Mouse (Mus musculus) spleen, adult 2 months (tissue): ENCODE measurements around the gene Gm42878. TPM values are rescaled to one million over a fixed set of nuclear protein-coding genes. Genes with fewer than 3 reads are reported as not detected.

Experiments
- DNase-seq, 2 experiments: peaks; one replicate each; pipeline versions ENCODE4 v3.0.0 to v3.0.0-alpha.2; 2012 to 2021; ENCODE audit warnings: low spot score in 2 of 2, low read depth in 1 of 2
- H3K27ac ChIP-seq: fragments of 200-500 bp; 2 replicates; pipeline ENCODE4 v1.5.1; 2012; ENCODE audit warnings: low read length, inconsistent platforms; ENCODE audit not compliant: insufficient read depth
- H3K27me3 ChIP-seq: fragments of 200-500 bp; 2 replicates; pipeline ENCODE4 v1.6.1; 2012; ENCODE audit warnings: mild to moderate bottlenecking, moderate library complexity, low read length, inconsistent platforms; ENCODE audit not compliant: control insufficient read depth, insufficient read depth
- H3K36me3 ChIP-seq: fragments of 200-500 bp; 2 replicates; pipeline ENCODE4 v1.6.1; 2012; ENCODE audit warnings: mild to moderate bottlenecking, low read length, inconsistent platforms; ENCODE audit not compliant: control insufficient read depth, insufficient read depth
- H3K4me1 ChIP-seq: fragments of 200-500 bp; 2 replicates; pipeline ENCODE4 v1.6.1; 2011; ENCODE audit warnings: inconsistent platforms; ENCODE audit not compliant: control insufficient read depth, insufficient read depth, insufficient read length
- H3K4me3 ChIP-seq: fragments of 200-500 bp; 2 replicates; pipeline ENCODE4 v1.5.1; 2011; ENCODE audit warnings: mild to moderate bottlenecking, inconsistent platforms; ENCODE audit not compliant: insufficient read depth, insufficient read length; ENCODE audit errors: extremely low read depth
- CTCF ChIP-seq: fragments of 200-500 bp; IDR thresholded peaks from 2 replicates; pipeline ENCODE4 v1.5.1; 2011; ENCODE audit warnings: mild to moderate bottlenecking, inconsistent platforms; ENCODE audit not compliant: insufficient read depth, insufficient read length, insufficient replicate concordance; ENCODE audit errors: extremely low read depth
- POLR2A ChIP-seq: fragments of 200-500 bp; IDR thresholded peaks from 2 replicates; pipeline ENCODE4 v1.6.1; 2011; ENCODE audit warnings: low read depth, low read length, inconsistent platforms
- WGBS: fragments of 180-500 bp; shearing (Covaris S2); methylation state at CpG from one replicate; pipeline ENCODE4 v1.1.7; 2018; 5-methylcytosine and 5-hydroxymethylcytosine counted together
- polyA plus RNA-seq: library from polyadenylated mRNA; depleted of rRNA; stranded (reverse); fragments of >200 nt; gene quantifications from 2 replicates; pipeline ENCODE4 v1.2.3, GENCODE M21; 2012; rRNA removed

The Gm42878 gene
- polyA plus RNA-seq, result 0.19 TPM in 1 of 2 replicates, not detected in the other

- H3K27ac ChIP-seq, result peak within 1 kb of the TSS; percentile 91
- TF ChIP-seq CTCF, result no peak
- TF ChIP-seq POLR2A, result no peak
- 1% methylated on average over 59 of the region's 97 CpGs for WGBS
- peak within 1 kb of the TSS; percentile 81 for H3K4me3 ChIP-seq
- H3K4me1 ChIP-seq, result peaks cover 2% of the 10 kb centered on the region; the same call in 1 of the 2 replicates
- no peaks in the 10 kb centered on the region for H3K36me3 ChIP-seq
- DNase-seq, result peak in 1 of 2 experiments; percentile 41
- no peaks in the 10 kb centered on the region for H3K27me3 ChIP-seq
Measured at GRCm38 (mm10) chr5:121544910-121545792, at the start of gene Gm42878, which contains the start of gene Adam1a. Gene Gm42878 (minus strand): TSS chr5:121545482. Gene Adam1a (minus strand): TSS chr5:121545482.

DNA sequence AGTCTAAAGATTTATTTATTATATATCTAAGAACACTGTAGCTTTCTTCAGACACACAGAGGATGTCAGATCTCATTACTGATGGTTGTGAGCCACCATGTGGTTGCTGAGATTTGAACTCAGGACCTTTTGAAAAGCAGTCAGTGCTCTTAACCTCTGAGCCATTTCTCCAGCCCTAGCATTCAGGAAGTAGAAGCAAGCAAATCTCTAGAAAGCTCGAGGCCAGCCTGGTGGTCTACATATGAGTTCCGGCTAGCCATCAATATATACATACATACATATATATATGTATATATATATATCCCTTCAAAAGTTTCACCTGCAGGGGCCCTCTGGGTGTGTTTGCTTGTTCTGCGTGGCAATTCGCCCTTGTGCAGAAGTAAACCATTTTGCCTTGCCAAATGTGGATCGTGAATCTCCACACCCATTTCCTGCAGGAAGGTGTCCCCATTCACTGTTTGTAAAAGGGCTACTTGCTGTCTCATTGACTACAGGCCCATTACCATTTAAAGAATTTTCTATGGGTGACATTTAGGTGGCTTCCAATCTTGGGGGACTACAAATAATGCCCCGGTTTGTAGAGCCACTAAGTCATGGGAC, 49.5 kb upstream of the Gm42878 start:
- H3K4me1 ChIP-seq, result peaks cover 22% of the 10 kb centered on the region; the same call in 1 of the 2 replicates
- H3K27me3 ChIP-seq, result no peaks in the 10 kb centered on the region
- TF ChIP-seq POLR2A, result no peak
- TF ChIP-seq CTCF, result no peak
- H3K36me3 ChIP-seq, result peaks cover 2% of the 10 kb centered on the region; the same call in 1 of the 2 replicates
- DNase-seq, result no peak
- H3K27ac ChIP-seq, result no peak overlapping the region
- WGBS, result 68% methylated on average over 6 of the region's 6 CpGs
- H3K4me3 ChIP-seq, result no peak overlapping the region

DNA sequence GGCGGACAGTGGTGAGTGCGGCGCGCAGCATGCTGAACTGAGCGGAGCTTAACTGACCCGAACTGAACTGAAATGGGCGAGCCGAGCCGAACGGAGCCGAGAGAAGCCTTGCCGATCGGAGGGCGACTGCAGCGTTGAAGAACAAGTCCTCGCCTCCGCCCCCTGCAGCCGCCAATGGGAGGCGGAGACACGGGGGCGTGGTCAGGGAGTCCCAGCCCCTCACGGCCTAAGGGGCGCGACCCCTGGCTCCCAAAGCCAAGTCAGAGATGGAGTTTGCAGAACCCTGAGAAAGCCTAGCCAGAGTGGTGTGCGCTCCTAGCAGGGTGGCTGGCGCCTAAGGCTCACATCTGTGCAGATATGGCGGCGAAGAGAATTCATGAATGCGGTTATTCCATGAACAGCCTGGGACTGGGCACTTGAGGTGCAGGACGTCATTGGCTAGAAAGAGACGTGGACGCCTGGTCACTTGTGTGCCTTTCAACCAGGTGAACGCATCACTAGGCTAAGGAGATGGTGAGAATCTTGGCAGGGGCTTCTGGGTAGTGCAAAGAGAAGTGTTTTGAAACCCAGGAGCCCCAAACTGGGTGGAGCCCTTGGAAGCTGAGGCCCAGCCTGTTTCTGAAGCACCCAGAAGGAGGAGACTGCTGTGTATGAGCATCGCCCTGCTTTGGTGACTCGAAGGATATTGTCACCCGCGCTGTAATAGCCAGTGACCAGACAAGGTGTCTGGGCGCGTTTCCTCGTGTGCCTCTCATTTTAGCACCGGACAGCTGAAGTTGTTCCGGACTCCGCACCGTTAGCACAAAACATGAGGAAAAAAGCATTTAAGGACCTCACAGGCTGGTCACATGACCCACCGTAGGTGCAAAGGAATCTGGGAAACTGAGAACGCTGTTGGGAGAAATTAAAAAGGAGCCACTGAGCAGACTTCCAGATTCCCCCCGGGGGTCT, 48.4 kb upstream of the Gm42878 start, which contains the start of gene Aldh2:
Gene Aldh2 (minus strand): TSS at position 374 of the 951 bp plus-strand sequence.
- H3K4me3 ChIP-seq, result peak within 1 kb of the TSS; percentile 83
- H3K27me3 ChIP-seq, result no peaks in the 10 kb centered on the region
- H3K36me3 ChIP-seq, result peaks cover 2% of the 10 kb centered on the region; the same call in 1 of the 2 replicates
- H3K27ac ChIP-seq, result peak within 1 kb of the TSS; percentile 76
- DNase-seq, result peak; percentile 36 to 81
- WGBS, result 2% methylated on average over 47 of the region's 47 CpGs
- peaks cover 22% of the 10 kb centered on the region; the same call in 1 of the 2 replicates for H3K4me1 ChIP-seq
- TF ChIP-seq CTCF (no peak), POLR2A (peak; percentile 83)

GRCm38 (mm10) chr5:121592816-121593407, 47.6 kb upstream of the Gm42878 start:
- DNase-seq, result peak in 1 of 2 experiments; percentile 19
- Histone ChIP-seq H3K36me3 (peaks cover 2% of the 10 kb centered on the region; the same call in 1 of the 2 replicates), H3K27me3 (no peaks in the 10 kb centered on the region), H3K4me3 (peak overlapping the region; percentile 83), H3K27ac (peak overlapping the region; percentile 76), H3K4me1 (peaks cover 19% of the 10 kb centered on the region; the same call in 1 of the 2 replicates)
- TF ChIP-seq POLR2A (no peak), CTCF (no peak)
- WGBS, result 4% methylated on average over 33 of the region's 33 CpGs

- peaks cover 2% of the 10 kb centered on the region; the same call in 1 of the 2 replicates for H3K36me3 ChIP-seq
- no peaks in the 10 kb centered on the region for H3K27me3 ChIP-seq
- TF ChIP-seq CTCF (no peak), POLR2A (no peak)
- H3K4me3 ChIP-seq, result peak overlapping the region; percentile 83
- no peak for DNase-seq
- peaks cover 17% of the 10 kb centered on the region; the same call in 1 of the 2 replicates for H3K4me1 ChIP-seq
- WGBS, result 49% methylated on average over 11 of the region's 11 CpGs
- H3K27ac ChIP-seq, result peak overlapping the region; percentile 20
Measured at GRCm38 (mm10) chr5:121592064-121592815, 47.0 kb upstream of the Gm42878 start.
